Mouse (Mus musculus) B cell, adult 2 months (primary cell): Measurements from ENCODE around the gene Dyrk3.
A peak's percentile ranks its signal among the peaks of the same experiment; 100 is the strongest.
"Not testable (repeated sequence)": the region's sequence is repeated elsewhere in the genome, so short reads cannot be mapped to it uniquely, and the experiment has no call there.

ENCODE experiments used
- DNase-seq, 2 experiments: peaks; one replicate each; pipeline ENCODE4 v3.0.0; 2022

The Dyrk3 gene

GRCm38 (mm10) chr1:131153018-131153629, 15.0 kb upstream of the Dyrk3 start, which contains the start of gene Eif2d:
Eif2d (plus strand) TSS chr1:131153181.
- peak; percentile 87 to 88 for DNase-seq

DNA sequence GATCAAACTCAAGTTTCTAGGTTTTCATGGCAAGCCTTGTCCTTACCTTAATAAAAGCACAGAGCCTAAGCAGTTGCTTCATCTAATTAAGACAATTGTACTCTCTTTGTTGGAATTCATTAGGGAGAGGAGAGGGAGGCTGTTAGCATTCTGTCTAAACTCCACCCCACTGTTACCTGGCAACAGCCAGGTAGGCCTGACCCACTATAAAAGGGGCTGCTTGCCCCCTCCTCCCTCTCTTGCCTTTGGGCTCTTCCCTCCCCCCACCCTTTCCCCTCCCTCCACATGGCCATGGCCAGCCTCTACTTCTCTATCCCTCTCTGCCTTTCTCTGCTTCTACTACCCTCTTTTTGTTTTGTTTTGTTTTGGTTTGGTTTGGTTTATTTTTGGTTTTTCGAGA, 11.4 kb upstream of the Dyrk3 start:
- no peak for DNase-seq

GRCm38 (mm10) chr1:131146181-131146614, 8.1 kb upstream of the Dyrk3 start:
- DNase-seq: peak; percentile 69 to 70

DNA sequence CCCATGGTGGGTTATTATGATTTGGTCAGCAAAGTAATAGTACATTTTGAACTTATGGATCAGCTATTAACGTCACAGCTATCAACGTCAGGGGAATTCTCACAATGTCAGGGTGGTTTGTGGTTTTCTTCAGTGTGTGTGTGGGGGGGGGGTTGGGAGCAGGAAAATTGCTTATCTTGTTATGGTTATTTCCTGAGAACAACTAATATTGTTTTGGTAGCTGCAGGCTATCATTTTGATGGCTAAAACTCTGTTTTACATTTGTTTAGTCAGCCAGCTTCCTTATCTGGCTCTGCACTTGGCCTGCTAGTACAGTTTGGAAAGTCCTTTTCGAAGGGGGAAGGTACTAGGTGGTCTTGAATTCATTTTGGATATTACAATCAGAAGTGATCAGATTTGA, 7.1 kb upstream of the Dyrk3 start:
- not testable (repeated sequence) for DNase-seq

GRCm38 (mm10) chr1:131142472-131142871, 4.3 kb upstream of the Dyrk3 start:
- DNase-seq: no peak

- DNase-seq: no peak
These were observed 3.3 kb upstream of the Dyrk3 start for GRCm38 (mm10) chr1:131141449-131141848.

- peak in 1 of 2 experiments; percentile 32 for DNase-seq
These were observed 1.3 kb upstream of the Dyrk3 start for GRCm38 (mm10) chr1:131139102-131140095.

- DNase-seq: peak in 1 of 2 experiments; percentile 37
These were observed 422 bp downstream of the Dyrk3 start for GRCm38 (mm10) chr1:131137717-131138118.

- DNase-seq: no peak
These were observed 1.0 kb downstream of the Dyrk3 start for GRCm38 (mm10) chr1:131137111-131137510.

DNA sequence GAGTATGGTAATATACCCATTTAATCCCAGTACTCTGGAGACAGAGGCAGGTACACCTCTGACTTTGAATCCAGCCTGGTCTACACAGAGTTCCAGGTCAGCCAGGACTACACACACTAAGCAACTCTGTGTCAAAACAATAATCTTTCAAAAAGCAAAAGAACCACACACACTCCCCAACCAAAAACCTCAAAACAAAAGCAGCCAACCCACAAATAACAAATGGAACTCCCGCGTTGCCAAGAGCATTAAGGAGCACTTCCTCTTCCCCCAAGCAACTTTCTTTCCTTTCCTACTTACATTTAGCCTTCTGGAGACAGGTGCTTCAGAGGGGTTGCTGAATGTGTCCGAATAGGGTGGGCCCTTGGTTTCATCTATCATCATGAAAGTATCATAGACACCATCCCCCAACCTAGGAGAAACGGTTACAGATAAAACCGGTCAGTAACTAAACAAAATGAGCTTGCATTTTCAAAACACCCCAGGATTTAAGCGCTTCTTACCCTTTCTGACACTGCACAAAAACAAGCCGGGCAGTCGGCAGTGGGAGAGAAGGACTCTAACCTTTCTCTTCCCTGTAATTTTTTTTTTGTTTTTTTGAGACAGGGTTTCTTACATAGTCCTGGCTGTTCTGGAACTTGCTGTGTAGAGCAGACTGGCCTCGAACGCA, 2.0 kb downstream of the Dyrk3 start:
- peak; percentile 33 to 37 for DNase-seq

DNA sequence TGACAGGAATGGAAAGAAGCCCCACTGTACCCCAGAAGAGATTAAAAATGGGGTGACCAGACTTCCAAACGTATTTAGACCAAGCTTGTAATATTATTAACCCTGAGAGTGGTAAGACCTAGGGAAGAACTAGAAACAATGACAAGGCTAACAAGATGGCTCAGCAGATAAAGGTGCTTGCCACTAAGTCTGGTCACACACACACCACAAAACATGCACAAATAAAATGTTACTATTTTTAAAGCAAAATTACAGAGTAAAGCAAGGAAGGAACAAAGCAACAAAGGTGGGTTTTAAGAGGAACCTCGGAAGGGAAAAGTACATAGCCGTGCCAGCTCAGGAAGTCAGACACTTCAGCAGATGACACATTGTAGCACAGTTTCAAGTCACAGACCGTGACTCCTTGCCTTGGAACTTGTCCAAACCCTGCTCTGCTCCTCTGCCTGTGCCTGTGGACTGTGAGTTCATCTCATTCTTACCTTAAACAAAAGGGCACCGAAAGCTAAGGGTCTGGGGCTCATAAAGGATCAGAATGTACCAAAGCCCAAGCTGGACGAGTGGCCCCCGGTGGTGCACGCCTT, 3.1 kb downstream of the Dyrk3 start:
- peak; percentile 68 to 70 for DNase-seq

DNA sequence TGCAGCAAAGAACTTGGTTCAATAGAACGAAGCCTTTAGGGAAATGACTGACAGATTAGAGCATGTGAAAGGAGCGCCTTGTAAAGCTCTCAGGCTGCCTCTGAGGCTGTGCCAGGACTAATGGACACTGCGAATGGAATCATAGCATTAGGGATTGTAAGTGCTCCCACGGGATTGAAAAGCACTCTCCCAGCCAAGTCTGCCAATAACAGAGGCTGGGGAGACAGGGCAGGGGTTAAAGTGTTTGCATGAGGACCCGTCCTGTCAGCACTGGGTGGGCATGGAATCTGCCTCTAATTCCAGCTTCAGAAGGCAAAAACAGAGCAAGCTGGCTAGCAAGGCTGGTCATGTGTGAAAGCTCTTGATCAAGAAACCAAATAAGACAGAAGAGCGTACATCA, 3.9 kb downstream of the Dyrk3 start:
- DNase-seq: no peak

DNA sequence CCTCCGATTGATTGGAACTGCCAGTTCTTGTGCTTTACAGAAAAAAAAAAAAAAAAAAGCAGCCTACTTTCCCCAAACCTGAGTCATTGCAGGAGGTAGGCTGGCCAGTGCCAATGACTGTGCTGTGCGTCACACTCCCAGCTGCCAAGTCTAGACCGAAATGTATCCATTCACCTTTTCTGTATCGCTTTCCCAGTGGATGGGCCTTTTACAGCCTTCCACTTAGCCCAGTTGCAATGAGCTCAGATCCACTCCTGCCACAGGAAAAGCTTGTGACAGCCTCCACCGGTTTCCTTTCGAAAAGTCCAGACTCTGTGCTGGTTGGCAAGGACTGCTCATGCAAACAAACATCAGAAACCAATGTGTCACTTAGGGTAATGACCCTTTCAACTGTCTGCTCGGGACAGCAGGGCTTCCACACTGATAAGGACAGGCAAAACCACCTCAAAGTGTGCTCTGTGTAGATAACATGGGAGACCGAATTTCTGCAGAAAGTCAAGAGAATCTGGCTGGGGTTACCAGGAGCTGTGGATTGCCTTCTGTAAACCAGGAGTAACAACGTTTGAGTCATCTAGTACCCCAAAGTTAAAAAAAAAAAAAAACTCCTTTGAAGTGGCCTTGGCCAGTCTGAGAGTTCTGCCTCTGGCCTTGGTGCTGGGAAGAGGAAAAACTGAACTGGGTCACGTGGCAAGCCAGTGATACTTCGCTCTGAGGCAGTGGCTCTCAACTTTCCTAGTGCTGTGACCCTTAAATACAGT, 12.0 kb downstream of the Dyrk3 start:
- no peak for DNase-seq

- DNase-seq: no peak
These were observed 14.4 kb downstream of the Dyrk3 start for GRCm38 (mm10) chr1:131123522-131124265.

GRCm38 (mm10) chr1:131121987-131122386, 16.2 kb downstream of the Dyrk3 start:
- peak; percentile 64 to 65 for DNase-seq

DNA sequence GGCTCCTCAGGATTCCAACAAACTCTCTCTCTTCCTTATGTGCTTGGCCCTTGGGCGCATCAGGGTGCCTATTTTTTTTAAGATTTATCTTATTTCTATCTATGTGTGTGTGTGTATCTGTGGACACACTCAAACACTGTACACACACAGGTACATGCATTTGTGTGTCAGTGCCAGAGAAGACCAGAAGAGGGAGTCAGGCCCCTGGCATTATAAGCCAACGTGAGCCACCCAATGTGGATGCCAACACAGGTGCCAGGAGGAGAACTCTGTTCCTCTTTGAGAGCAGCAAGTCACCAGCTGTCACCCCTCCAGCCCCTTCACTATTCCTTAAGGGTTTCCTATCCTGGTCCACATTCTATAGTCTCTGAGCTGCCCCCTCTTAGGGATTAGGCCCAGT, 19.1 kb downstream of the Dyrk3 start:
- peak; percentile 77 to 80 for DNase-seq

- DNase-seq: no peak
These were observed 19.6 kb downstream of the Dyrk3 start for GRCm38 (mm10) chr1:131118530-131118929.

- no peak for DNase-seq
These were observed 21.6 kb downstream of the Dyrk3 start for GRCm38 (mm10) chr1:131116430-131117011.

DNA sequence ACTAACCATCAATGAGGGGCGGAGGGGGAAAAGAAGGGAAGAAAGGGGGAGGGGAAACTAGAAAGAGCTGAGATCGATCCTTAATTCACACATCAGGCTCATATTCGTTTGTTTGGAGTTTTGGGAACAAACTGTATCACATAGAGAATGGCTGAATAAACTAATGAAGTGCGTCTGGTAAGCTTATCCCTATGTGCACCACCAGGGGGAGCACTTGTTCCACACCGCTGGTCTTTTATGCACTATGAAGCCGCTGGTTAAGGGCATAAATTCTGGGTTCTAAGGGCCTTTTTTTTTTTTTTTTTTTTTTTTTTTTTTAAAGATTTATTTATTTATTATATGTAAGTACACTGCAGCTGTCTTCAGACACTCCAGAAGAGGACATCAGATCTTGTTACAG, 22.2 kb downstream of the Dyrk3 start:
- DNase-seq: peak; percentile 83 to 86

- DNase-seq: no peak
These were observed 25.6 kb downstream of the Dyrk3 start for GRCm38 (mm10) chr1:131112576-131112975.

GRCm38 (mm10) chr1:131110525-131111106, 27.5 kb downstream of the Dyrk3 start:
- peak; percentile 65 to 71 for DNase-seq
